Mouse (Mus musculus) granulocyte monocyte progenitor cell, adult 5-6 weeks (primary cell): ENCODE data around the gene Gm21704. TPM values are rescaled to one million over a fixed set of nuclear protein-coding genes. Genes with fewer than 3 reads are reported as not detected.
"Not testable (repeated sequence)": the region's sequence is repeated elsewhere in the genome, so short reads cannot be mapped to it uniquely, and the experiment has no call there.

Experiments used
- ATAC-seq: replicated peaks from 2 replicates; pipeline ENCODE4 v1.8.0; 2016; ENCODE audit warnings: mild to moderate bottlenecking, moderate TSS enrichment, inconsistent platforms; ENCODE audit not compliant: poor library complexity, severe bottlenecking
- total RNA-seq, 2 experiments: library from RNA; stranded (forward) in 1 of 2; stranded (reverse) in 1 of 2; fragments of 200-712, 200-1000 nt in 1 of 2; fragments of >200 nt in 1 of 2; fragmentation: Nextera tagmentation in 1 of 2; gene quantifications; 2 replicates each; pipeline ENCODE4 v1.2.3; 2014 to 2017

Gm21704 gene
- total RNA-seq (2014; fragmentation: Nextera tagmentation) (not detected in 2 replicates), total RNA-seq (2017) (not detected in 2 replicates)

DNA sequence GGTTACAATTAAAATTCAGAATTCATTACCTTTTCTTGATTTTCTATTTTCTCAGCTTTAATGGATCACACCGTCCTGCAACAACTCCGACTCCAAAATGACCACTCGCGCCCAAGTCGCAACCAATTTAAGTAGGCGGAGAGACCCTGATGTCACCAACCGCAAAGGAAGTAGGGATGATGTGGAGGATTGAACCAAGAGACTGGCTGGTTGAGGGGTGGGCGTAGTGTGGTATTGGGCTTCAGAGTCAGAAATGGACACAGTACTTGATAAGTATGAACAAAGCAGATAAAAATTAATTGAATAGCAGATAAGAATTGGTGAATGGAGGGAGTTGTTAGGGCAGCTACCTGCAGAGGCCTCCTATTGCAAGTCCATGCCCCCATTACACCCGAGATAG is at the start of gene Gm21704, which contains the start of gene Gm21708:
Gm21704 (minus strand) TSS at position 101 of the 400 bp plus-strand sequence.
Gm21708 (minus strand) TSS at position 101 of the 400 bp plus-strand sequence.
- ATAC-seq = not testable (repeated sequence)

GRCm38 (mm10) chrY:3345229-3345628 is 64.7 kb downstream of the Gm21704 start, which contains the start of gene Gm21693:
Gm21693 (minus strand) TSS chrY:3345329.
- ATAC-seq = not testable (repeated sequence)

DNA sequence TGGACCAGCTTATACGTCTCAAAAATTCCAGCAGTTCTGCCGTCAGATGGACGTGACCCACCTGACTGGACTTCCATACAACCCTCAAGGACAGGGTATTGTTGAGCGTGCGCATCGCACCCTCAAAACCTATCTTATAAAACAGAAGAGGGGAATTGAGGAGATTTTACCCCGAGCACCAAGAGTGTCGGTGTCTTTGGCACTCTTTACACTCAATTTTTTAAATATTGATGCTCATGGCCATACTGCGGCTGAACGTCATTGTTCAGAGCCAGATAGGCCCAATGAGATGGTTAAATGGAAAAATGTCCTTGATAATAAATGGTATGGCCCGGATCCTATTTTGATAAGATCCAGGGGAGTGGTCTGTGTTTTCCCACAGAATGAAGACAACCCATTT is 69.3 kb downstream of the Gm21704 start:
- not testable (repeated sequence) for ATAC-seq

Other genes with a start within 250 kb of the Gm21704 start
- not detected in 2 replicates for gene Gm21677, start 103.7 kb downstream of the Gm21704 start, total RNA-seq (2014; fragmentation: Nextera tagmentation)
- not detected in 2 replicates for gene Gm21677, start 103.7 kb downstream of the Gm21704 start, total RNA-seq (2017)
- not detected in 2 replicates for gene Gm21693, start 64.8 kb downstream of the Gm21704 start, total RNA-seq (2014; fragmentation: Nextera tagmentation)
- gene Gm21693, start 64.8 kb downstream of the Gm21704 start, total RNA-seq (2017) = not detected in 2 replicates
- gene Gm21708, start within 50 bp of the Gm21704 start, total RNA-seq (2014; fragmentation: Nextera tagmentation) = not detected in 2 replicates
- gene Gm21708, start within 50 bp of the Gm21704 start, total RNA-seq (2017) = not detected in 2 replicates